Mouse (Mus musculus): ENCODE results near the gene Arpc1b. TPM values are rescaled to one million over a fixed set of nuclear protein-coding genes. Genes with fewer than 3 reads are reported as not detected.

The Arpc1b gene
- polyA plus RNA-seq, 1 experiment from 2014 or later, result 137 TPM

GRCm38 (mm10) chr5:145138836-145139235 is 24.8 kb downstream of the Arpc1b start:
- Histone ChIP-seq H3K4me3 (ENCODE audit: control insufficient read depth in 1 of 2, insufficient read depth in 1 of 2, low read depth in 1 of 2, low read length in 2 of 2) (peak overlapping the region; percentile 69 to 99; a peak in 3 of 4 replicates), H3K27me3 (ENCODE audit: control insufficient read depth, insufficient read depth, low read length) (no peaks in the 10 kb centered on the region), H3K36me3 (ENCODE audit: control insufficient read depth, insufficient read depth, low read length) (peaks cover 62% of the 10 kb centered on the region), H3K4me1 (ENCODE audit: control insufficient read depth in 2 of 2, insufficient read depth in 2 of 2, low read length in 2 of 2) (peaks cover 2 to 19% of the 10 kb centered on the region in 2 experiments; a peak in 3 of 4 replicates), H3K27ac (replicated peaks in 1 of 2; ENCODE audit: control insufficient read depth in 1 of 2, insufficient read depth in 1 of 2, low read depth in 2 of 2, low read length in 2 of 2) (no peak overlapping the region), H3K4me2 (ENCODE audit: low read length) (peak overlapping the region; percentile 97), H3K9me3 (ENCODE audit: control insufficient read depth, low read length) (no peaks in the 10 kb centered on the region), H3K9ac (ENCODE audit: low read length) (peak overlapping the region; percentile 94)
- ATAC-seq (ENCODE audit: insufficient number of reproducible peaks, insufficient read depth, low FRiP score, low read depth), result no peak
- WGBS, result 12% methylated on average over 6 of the region's 6 CpGs

GRCm38 (mm10) chr5:145139571-145140519 is 25.8 kb downstream of the Arpc1b start, which contains the start of the genes Pdap1 and Bud31:
Gene Pdap1 (minus strand): TSS chr5:145140238.
Gene Bud31 (plus strand): TSS chr5:145140362.
- Histone ChIP-seq H3K4me1 (ENCODE audit: control insufficient read depth in 2 of 2, insufficient read depth in 2 of 2, low read length in 2 of 2) (peaks cover 2 to 19% of the 10 kb centered on the region in 2 experiments; a peak in 3 of 4 replicates), H3K27me3 (ENCODE audit: control insufficient read depth, insufficient read depth, low read length) (no peaks in the 10 kb centered on the region), H3K9me3 (ENCODE audit: control insufficient read depth, low read length) (no peaks in the 10 kb centered on the region), H3K4me2 (ENCODE audit: low read length) (peak within 1 kb of the TSS; percentile 97), H3K9ac (ENCODE audit: low read length) (peak within 1 kb of the TSS; percentile 94), H3K27ac (replicated peaks in 1 of 2; ENCODE audit: control insufficient read depth in 1 of 2, insufficient read depth in 1 of 2, low read depth in 2 of 2, low read length in 2 of 2) (peak within 1 kb of the TSS; percentile 88 to 93), H3K4me3 (ENCODE audit: control insufficient read depth in 1 of 2, insufficient read depth in 1 of 2, low read depth in 1 of 2, low read length in 2 of 2) (peak within 1 kb of the TSS; percentile 69 to 99), H3K36me3 (ENCODE audit: control insufficient read depth, insufficient read depth, low read length) (peaks cover 62% of the 10 kb centered on the region)
- ATAC-seq (ENCODE audit: insufficient number of reproducible peaks, insufficient read depth, low FRiP score, low read depth), result peak; percentile 91
- under 1% methylated on average over 83 of the region's 84 CpGs for WGBS

GRCm38 (mm10) chr5:145140611-145141010 is 26.6 kb downstream of the Arpc1b start:
- no peaks in the 10 kb centered on the region for H3K27me3 ChIP-seq (ENCODE audit: control insufficient read depth, insufficient read depth, low read length)
- H3K4me2 ChIP-seq (ENCODE audit: low read length), result peak overlapping the region; percentile 97
- H3K9ac ChIP-seq (ENCODE audit: low read length), result peak overlapping the region; percentile 94
- peak overlapping the region; percentile 69 to 99 for H3K4me3 ChIP-seq (ENCODE audit: control insufficient read depth in 1 of 2, insufficient read depth in 1 of 2, low read depth in 1 of 2, low read length in 2 of 2)
- H3K9me3 ChIP-seq (ENCODE audit: control insufficient read depth, low read length), result no peaks in the 10 kb centered on the region
- peaks cover 2 to 19% of the 10 kb centered on the region in 2 experiments; a peak in 3 of 4 replicates for H3K4me1 ChIP-seq (ENCODE audit: control insufficient read depth in 2 of 2, insufficient read depth in 2 of 2, low read length in 2 of 2)
- ATAC-seq (ENCODE audit: insufficient number of reproducible peaks, insufficient read depth, low FRiP score, low read depth), result no peak
- peak overlapping the region; percentile 69 to 88 for H3K27ac ChIP-seq (replicated peaks in 1 of 2; ENCODE audit: control insufficient read depth in 1 of 2, insufficient read depth in 1 of 2, low read depth in 2 of 2, low read length in 2 of 2)
- H3K36me3 ChIP-seq (ENCODE audit: control insufficient read depth, insufficient read depth, low read length), result peaks cover 62% of the 10 kb centered on the region
- WGBS, result 1% methylated on average over 18 of the region's 18 CpGs

GRCm38 (mm10) chr5:145147748-145148147 is 33.7 kb downstream of the Arpc1b start:
- 89% methylated on average over 5 of the region's 5 CpGs for WGBS
- Histone ChIP-seq H3K4me2 (ENCODE audit: low read length) (no peak overlapping the region), H3K27me3 (ENCODE audit: control insufficient read depth, insufficient read depth, low read length) (no peaks in the 10 kb centered on the region), H3K4me3 (ENCODE audit: control insufficient read depth in 1 of 2, insufficient read depth in 1 of 2, low read depth in 1 of 2, low read length in 2 of 2) (no peak overlapping the region), H3K36me3 (ENCODE audit: control insufficient read depth, insufficient read depth, low read length) (peaks cover 100% of the 10 kb centered on the region), H3K9ac (ENCODE audit: low read length) (no peak overlapping the region), H3K4me1 (ENCODE audit: control insufficient read depth in 2 of 2, insufficient read depth in 2 of 2, low read length in 2 of 2) (no peaks in the 10 kb centered on the region), H3K27ac (replicated peaks in 1 of 2; ENCODE audit: control insufficient read depth in 1 of 2, insufficient read depth in 1 of 2, low read depth in 2 of 2, low read length in 2 of 2) (no peak overlapping the region), H3K9me3 (ENCODE audit: control insufficient read depth, low read length) (no peaks in the 10 kb centered on the region)
- ATAC-seq (ENCODE audit: insufficient number of reproducible peaks, insufficient read depth, low FRiP score, low read depth), result no peak

GRCm38 (mm10) chr5:145149294-145149693 is 35.3 kb downstream of the Arpc1b start:
- H3K36me3 ChIP-seq (ENCODE audit: control insufficient read depth, insufficient read depth, low read length), result peaks cover 100% of the 10 kb centered on the region
- 66% methylated on average over 6 of the region's 6 CpGs for WGBS

GRCm38 (mm10) chr5:145152690-145153089 is 38.7 kb downstream of the Arpc1b start:
- ATAC-seq (ENCODE audit: insufficient number of reproducible peaks, insufficient read depth, low FRiP score, low read depth), result no peak
- no peak overlapping the region for H3K27ac ChIP-seq (replicated peaks in 1 of 2; ENCODE audit: control insufficient read depth in 1 of 2, insufficient read depth in 1 of 2, low read depth in 2 of 2, low read length in 2 of 2)
- 90% methylated on average over 5 of the region's 5 CpGs for WGBS
- H3K9me3 ChIP-seq (ENCODE audit: control insufficient read depth, low read length), result no peaks in the 10 kb centered on the region
- H3K4me1 ChIP-seq (ENCODE audit: control insufficient read depth in 2 of 2, insufficient read depth in 2 of 2, low read length in 2 of 2), result no peaks in the 10 kb centered on the region
- no peak overlapping the region for H3K4me2 ChIP-seq (ENCODE audit: low read length)
- no peaks in the 10 kb centered on the region for H3K27me3 ChIP-seq (ENCODE audit: control insufficient read depth, insufficient read depth, low read length)
- H3K4me3 ChIP-seq (ENCODE audit: control insufficient read depth in 1 of 2, insufficient read depth in 1 of 2, low read depth in 1 of 2, low read length in 2 of 2), result no peak overlapping the region
- peaks cover 96% of the 10 kb centered on the region for H3K36me3 ChIP-seq (ENCODE audit: control insufficient read depth, insufficient read depth, low read length)
- no peak overlapping the region for H3K9ac ChIP-seq (ENCODE audit: low read length)

More at GRCm38 (mm10) chr5:145149294-145149693, 35.3 kb downstream of the Arpc1b start:
- Histone ChIP-seq H3K4me1 (ENCODE audit: control insufficient read depth in 2 of 2, insufficient read depth in 2 of 2, low read length in 2 of 2) (no peaks in the 10 kb centered on the region), H3K9ac (ENCODE audit: low read length) (no peak overlapping the region), H3K4me2 (ENCODE audit: low read length) (no peak overlapping the region), H3K9me3 (ENCODE audit: control insufficient read depth, low read length) (no peaks in the 10 kb centered on the region), H3K27me3 (ENCODE audit: control insufficient read depth, insufficient read depth, low read length) (no peaks in the 10 kb centered on the region), H3K27ac (replicated peaks in 1 of 2; ENCODE audit: control insufficient read depth in 1 of 2, insufficient read depth in 1 of 2, low read depth in 2 of 2, low read length in 2 of 2) (no peak overlapping the region), H3K4me3 (ENCODE audit: control insufficient read depth in 1 of 2, insufficient read depth in 1 of 2, low read depth in 1 of 2, low read length in 2 of 2) (no peak overlapping the region)
- no peak for ATAC-seq (ENCODE audit: insufficient number of reproducible peaks, insufficient read depth, low FRiP score, low read depth)

GRCm38 (mm10) chr5:145161361-145161760 is 47.3 kb downstream of the Arpc1b start:
- H3K27ac ChIP-seq (replicated peaks in 1 of 2; ENCODE audit: control insufficient read depth in 1 of 2, insufficient read depth in 1 of 2, low read depth in 2 of 2, low read length in 2 of 2), result no peak overlapping the region
- no peak overlapping the region for H3K4me2 ChIP-seq (ENCODE audit: low read length)
- H3K4me3 ChIP-seq (ENCODE audit: control insufficient read depth in 1 of 2, insufficient read depth in 1 of 2, low read depth in 1 of 2, low read length in 2 of 2), result no peak overlapping the region
- ATAC-seq (ENCODE audit: insufficient number of reproducible peaks, insufficient read depth, low FRiP score, low read depth), result no peak
- 91% methylated on average over 14 of the region's 14 CpGs for WGBS
- H3K27me3 ChIP-seq (ENCODE audit: control insufficient read depth, insufficient read depth, low read length), result no peaks in the 10 kb centered on the region
- H3K4me1 ChIP-seq (ENCODE audit: control insufficient read depth in 2 of 2, insufficient read depth in 2 of 2, low read length in 2 of 2), result peaks cover 4 to 14% of the 10 kb centered on the region in 2 experiments
- H3K9me3 ChIP-seq (ENCODE audit: control insufficient read depth, low read length), result no peaks in the 10 kb centered on the region
- H3K36me3 ChIP-seq (ENCODE audit: control insufficient read depth, insufficient read depth, low read length), result peaks cover 84% of the 10 kb centered on the region
- H3K9ac ChIP-seq (ENCODE audit: low read length), result no peak overlapping the region
